Mouse (Mus musculus) naive thymus-derived CD4-positive, alpha-beta T cell, adult 2 months (primary cell): ENCODE measurements around the gene Acta2.

Experiments
- DNase-seq: peaks from one replicate; pipeline ENCODE4 v3.0.0-alpha.2; 2011; ENCODE audit warnings: low read depth

Gene Acta2

GRCm38 (mm10) chr19:34270106-34270726 lies 14.8 kb upstream of the Acta2 start:
- peak; percentile 40 for DNase-seq

GRCm38 (mm10) chr19:34268991-34269390 lies 13.6 kb upstream of the Acta2 start:
- DNase-seq: no peak

GRCm38 (mm10) chr19:34265604-34266193 lies 10.3 kb upstream of the Acta2 start:
- DNase-seq: no peak

- no peak for DNase-seq
Observed at GRCm38 (mm10) chr19:34262273-34262974, 7.0 kb upstream of the Acta2 start.

- DNase-seq: no peak
Observed at GRCm38 (mm10) chr19:34256936-34257335, 1.5 kb upstream of the Acta2 start.

- no peak for DNase-seq
Observed at GRCm38 (mm10) chr19:34256149-34256548, 759 bp upstream of the Acta2 start.

GRCm38 (mm10) chr19:34254101-34254879 lies 1.1 kb downstream of the Acta2 start:
- peak; percentile 53 for DNase-seq

GRCm38 (mm10) chr19:34252450-34252849 lies 2.9 kb downstream of the Acta2 start:
- DNase-seq: no peak

GRCm38 (mm10) chr19:34251900-34252299 lies 3.5 kb downstream of the Acta2 start:
- DNase-seq: no peak

GRCm38 (mm10) chr19:34250621-34251020 lies 4.8 kb downstream of the Acta2 start:
- DNase-seq: no peak

GRCm38 (mm10) chr19:34248558-34248957 lies 6.8 kb downstream of the Acta2 start:
- peak; percentile 71 for DNase-seq

GRCm38 (mm10) chr19:34244056-34244455 lies 11.3 kb downstream of the Acta2 start:
- peak; percentile 92 for DNase-seq

- DNase-seq: no peak
Observed at GRCm38 (mm10) chr19:34242925-34243324, 12.5 kb downstream of the Acta2 start.

GRCm38 (mm10) chr19:34241247-34241915 lies 14.0 kb downstream of the Acta2 start:
- DNase-seq: peak; percentile 67

GRCm38 (mm10) chr19:34240273-34241039 lies 14.9 kb downstream of the Acta2 start:
- DNase-seq: no peak

GRCm38 (mm10) chr19:34237746-34238145 lies 17.6 kb downstream of the Acta2 start:
- DNase-seq: no peak

GRCm38 (mm10) chr19:34236049-34236448 lies 19.3 kb downstream of the Acta2 start:
- no peak for DNase-seq

- DNase-seq: peak; percentile 70
Observed at GRCm38 (mm10) chr19:34233944-34234343, 21.4 kb downstream of the Acta2 start.

- DNase-seq: no peak
Observed at GRCm38 (mm10) chr19:34232326-34232725, 23.1 kb downstream of the Acta2 start.

GRCm38 (mm10) chr19:34231596-34231995 lies 23.8 kb downstream of the Acta2 start:
- no peak for DNase-seq

- DNase-seq: no peak
Observed at GRCm38 (mm10) chr19:34222805-34223204, 32.6 kb downstream of the Acta2 start.
